Mouse (Mus musculus) stomach, embryonic 14.5 days (tissue): Measurements from ENCODE around the gene Fhl4. TPM values are rescaled to one million over a fixed set of nuclear protein-coding genes. Genes with fewer than 3 reads are reported as not detected.

Experiments used
- ATAC-seq: fragments of 200-750 bp; cut with Nextera tagmentation; 2 replicates; pipeline ENCODE4 v1.8.0; 2017; ENCODE audit warnings: low read depth, moderate TSS enrichment; ENCODE audit not compliant: insufficient number of reproducible peaks, insufficient read depth, low FRiP score
- H3K27ac ChIP-seq: fragments of 300-500 bp; sonication (generic); 2 replicates; pipeline ENCODE4 v1.5.1; 2014; ENCODE audit warnings: mild to moderate bottlenecking, low read length, moderate library complexity, mixed read lengths
- H3K27me3 ChIP-seq: fragments of 300-500 bp; sonication (generic); 2 replicates; pipeline ENCODE4 v1.6.1; 2014; ENCODE audit warnings: low read length, control low read depth, mixed read lengths; ENCODE audit not compliant: control insufficient read depth, insufficient read depth
- H3K36me3 ChIP-seq: fragments of 300-500 bp; sonication (generic); 2 replicates; pipeline ENCODE4 v1.6.1; 2014; ENCODE audit warnings: mild to moderate bottlenecking, control low read depth, low read length, moderate library complexity, mixed read lengths; ENCODE audit not compliant: control insufficient read depth, insufficient read depth
- H3K4me1 ChIP-seq: fragments of 300-500 bp; sonication (generic); 2 replicates; pipeline ENCODE4 v1.6.1; 2014; ENCODE audit warnings: low read length, control low read depth, mixed read lengths; ENCODE audit not compliant: control insufficient read depth, insufficient read depth
- H3K4me2 ChIP-seq: fragments of 300-500 bp; sonication (generic); replicated peaks from 2 replicates; pipeline ENCODE4 v1.6.1; 2014; ENCODE audit warnings: low read depth, low read length, control low read depth
- H3K4me3 ChIP-seq: fragments of 300-500 bp; sonication (generic); 2 replicates; pipeline ENCODE4 v1.5.1; 2014; ENCODE audit warnings: low read depth, low read length, control low read depth
- H3K9ac ChIP-seq: fragments of 300-500 bp; sonication (generic); replicated peaks from 2 replicates; pipeline ENCODE4 v1.6.1; 2014; ENCODE audit warnings: low read depth, mild to moderate bottlenecking, control low read depth, low read length, moderate library complexity, mixed read lengths
- H3K9me3 ChIP-seq: fragments of 300-500 bp; sonication (generic); 2 replicates; pipeline ENCODE4 v1.6.1; 2016; ENCODE audit warnings: low read depth, low read length, control low read depth; ENCODE audit not compliant: control insufficient read depth
- WGBS: fragments of 180-500 bp; shearing (Covaris S2); extraction: QIAGEN DNeasy Blood & Tissue Kit; methylation state at CpG from one replicate; pipeline ENCODE4 v1.1.7; 2014; 5-methylcytosine and 5-hydroxymethylcytosine counted together
- polyA plus RNA-seq: library from polyadenylated mRNA; unstranded; fragments of >200 nt; fragmentation: Nextera tagmentation; extraction: Ambion mirVana; gene quantifications from 2 replicates; pipeline ENCODE4 v1.2.1, GENCODE M21; 2014

Fhl4 gene
- polyA plus RNA-seq: 0.71 and 1.1 TPM in 2 replicates

DNA sequence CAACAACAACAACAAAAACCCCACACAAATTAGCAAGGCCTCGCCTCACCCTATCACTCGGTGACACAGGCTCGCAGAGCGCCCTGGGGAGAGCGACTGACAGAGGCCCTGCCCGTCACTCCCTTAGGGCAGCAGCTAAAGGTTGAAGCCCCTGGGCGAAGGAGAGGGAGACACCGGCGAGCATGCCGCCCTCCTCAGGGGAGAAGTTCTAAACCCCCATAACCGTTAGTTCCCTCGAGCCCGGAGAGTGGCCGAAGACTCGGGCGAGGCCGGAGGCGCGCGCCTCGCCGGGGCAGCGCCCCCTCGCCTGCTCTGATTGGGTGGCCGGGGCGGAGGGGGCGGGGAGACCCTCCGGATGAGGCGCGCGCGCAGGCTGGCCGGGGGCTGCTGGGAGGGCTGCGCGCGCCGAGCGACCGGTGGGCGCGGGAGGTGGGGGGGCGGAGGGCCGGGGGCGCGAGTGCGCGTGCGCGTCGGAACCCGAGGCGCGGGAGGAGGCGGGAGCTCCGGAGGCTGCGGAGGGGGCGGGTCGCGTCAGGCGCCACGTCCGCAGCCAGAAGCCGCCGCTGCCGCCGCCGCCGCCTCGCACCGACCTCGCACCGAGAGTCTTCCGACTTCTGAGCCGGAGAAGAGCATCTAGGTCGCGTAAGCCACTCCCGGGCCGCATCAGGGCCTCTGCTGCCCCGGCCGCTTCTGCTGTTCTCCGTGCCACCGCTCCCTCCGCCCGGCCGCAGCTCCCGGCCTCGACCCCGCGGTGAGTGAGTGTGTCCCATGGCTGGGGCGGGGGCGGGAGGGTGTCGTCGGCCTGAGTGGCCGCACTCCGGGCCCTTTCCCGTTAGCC lies at the start of gene Fhl4, which contains the start of gene Tmem263:
Fhl4 (minus strand) TSS at position 249 of the 838 bp plus-strand sequence.
Tmem263 (plus strand) TSS at position 381 of the 838 bp plus-strand sequence.
- Histone ChIP-seq H3K4me2 (peak within 1 kb of the TSS; percentile 91), H3K9ac (peak within 1 kb of the TSS; percentile 92), H3K4me1 (peaks cover 7% of the 10 kb centered on the region), H3K9me3 (no peaks in the 10 kb centered on the region), H3K36me3 (no peaks in the 10 kb centered on the region), H3K4me3 (peak within 1 kb of the TSS; percentile 93), H3K27me3 (no peaks in the 10 kb centered on the region), H3K27ac (peak within 1 kb of the TSS; percentile 76)
- peak; percentile 93 for ATAC-seq
- WGBS: under 1% methylated on average over 64 of the region's 96 CpGs

DNA sequence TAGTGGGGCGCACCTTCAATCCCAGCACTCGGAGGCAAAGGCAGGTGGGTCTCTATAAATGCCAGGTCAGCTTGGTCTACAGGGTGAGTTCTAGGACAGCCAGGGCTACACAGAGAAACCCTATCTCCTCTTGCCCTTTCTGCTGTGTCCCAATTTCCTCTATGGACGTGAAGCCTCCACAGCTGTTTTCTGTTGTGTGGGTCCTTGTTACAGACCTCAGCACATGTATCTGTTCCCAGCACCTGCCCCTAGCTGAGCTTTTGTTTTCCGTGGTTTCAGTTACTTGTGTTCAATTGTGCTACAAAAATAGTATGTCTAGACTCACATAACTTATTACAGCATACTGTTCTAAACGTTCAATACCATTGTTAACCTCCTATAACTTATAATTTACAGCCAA lies 46.9 kb upstream of the Fhl4 start:
- Histone ChIP-seq H3K4me2 (no peak overlapping the region), H3K27me3 (no peaks in the 10 kb centered on the region), H3K36me3 (peaks cover 15% of the 10 kb centered on the region), H3K9ac (no peak overlapping the region), H3K27ac (no peak overlapping the region), H3K9me3 (no peaks in the 10 kb centered on the region), H3K4me1 (no peaks in the 10 kb centered on the region), H3K4me3 (no peak overlapping the region)
- no peak for ATAC-seq
- 86% methylated on average over 5 of the region's 5 CpGs for WGBS

- Histone ChIP-seq H3K4me3 (no peak overlapping the region), H3K4me1 (no peaks in the 10 kb centered on the region), H3K27ac (no peak overlapping the region), H3K27me3 (no peaks in the 10 kb centered on the region), H3K36me3 (peaks cover 15% of the 10 kb centered on the region), H3K4me2 (no peak overlapping the region), H3K9ac (no peak overlapping the region), H3K9me3 (no peaks in the 10 kb centered on the region)
- 85% methylated on average over 14 of the region's 14 CpGs for WGBS
- no peak for ATAC-seq
These were observed 44.0 kb upstream of the Fhl4 start for GRCm38 (mm10) chr10:85146282-85146681.

- ATAC-seq: no peak
- WGBS: 56% methylated on average over 9 of the region's 9 CpGs
- Histone ChIP-seq H3K36me3 (peaks cover 7% of the 10 kb centered on the region; the same call in 1 of the 2 replicates), H3K4me1 (no peaks in the 10 kb centered on the region; the same call in 1 of the 2 replicates), H3K27ac (no peak overlapping the region), H3K27me3 (no peaks in the 10 kb centered on the region), H3K9ac (no peak overlapping the region), H3K4me2 (no peak overlapping the region), H3K4me3 (no peak overlapping the region), H3K9me3 (no peaks in the 10 kb centered on the region)
These were observed 39.2 kb upstream of the Fhl4 start for GRCm38 (mm10) chr10:85141465-85141864.

GRCm38 (mm10) chr10:85136573-85136972 lies 34.3 kb upstream of the Fhl4 start:
- 84% methylated on average over 6 of the region's 6 CpGs for whole genome bisulfite sequencing

DNA sequence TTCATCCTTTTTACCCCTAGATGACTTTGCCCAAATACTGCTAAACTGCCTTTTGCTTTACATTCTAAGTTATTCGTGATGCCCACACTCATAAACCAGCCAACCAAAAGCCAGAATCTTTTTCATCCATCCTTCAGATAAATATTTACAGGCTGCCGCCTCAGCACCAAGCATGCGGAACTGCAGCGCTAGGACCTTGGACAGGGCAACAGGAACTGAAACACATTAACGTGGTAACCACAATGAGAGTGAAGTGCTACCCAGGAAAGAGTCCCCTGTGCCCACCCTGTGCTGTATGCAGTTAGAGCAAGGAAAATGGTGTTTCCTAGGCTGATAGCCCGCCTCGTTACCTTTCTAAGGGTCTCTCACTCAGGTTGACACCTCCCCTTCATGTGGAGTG lies 26.2 kb upstream of the Fhl4 start:
- H3K4me2 ChIP-seq: peak overlapping the region; percentile 57
- no peaks in the 10 kb centered on the region for H3K27me3 ChIP-seq
- H3K36me3 ChIP-seq: no peaks in the 10 kb centered on the region
- WGBS: 17% methylated on average over 7 of the region's 7 CpGs
- H3K4me3 ChIP-seq: peak overlapping the region; percentile 66
- no peaks in the 10 kb centered on the region; the same call in 1 of the 2 replicates for H3K4me1 ChIP-seq
- H3K9ac ChIP-seq: no peak overlapping the region
- H3K9me3 ChIP-seq: no peaks in the 10 kb centered on the region
- no peak overlapping the region for H3K27ac ChIP-seq
- 0 out of 2 replicates have a peak, but pooled peaks have one; percentile 7 for ATAC-seq

More at GRCm38 (mm10) chr10:85136573-85136972, 34.3 kb upstream of the Fhl4 start:
- H3K4me1 ChIP-seq: no peaks in the 10 kb centered on the region; the same call in 1 of the 2 replicates
- ATAC-seq: no peak
- H3K36me3 ChIP-seq: no peaks in the 10 kb centered on the region; the same call in 1 of the 2 replicates
- no peaks in the 10 kb centered on the region for H3K9me3 ChIP-seq
- no peak overlapping the region for H3K4me3 ChIP-seq
- no peak overlapping the region for H3K9ac ChIP-seq
- no peak overlapping the region for H3K4me2 ChIP-seq
- no peak overlapping the region for H3K27ac ChIP-seq
- no peaks in the 10 kb centered on the region for H3K27me3 ChIP-seq

DNA sequence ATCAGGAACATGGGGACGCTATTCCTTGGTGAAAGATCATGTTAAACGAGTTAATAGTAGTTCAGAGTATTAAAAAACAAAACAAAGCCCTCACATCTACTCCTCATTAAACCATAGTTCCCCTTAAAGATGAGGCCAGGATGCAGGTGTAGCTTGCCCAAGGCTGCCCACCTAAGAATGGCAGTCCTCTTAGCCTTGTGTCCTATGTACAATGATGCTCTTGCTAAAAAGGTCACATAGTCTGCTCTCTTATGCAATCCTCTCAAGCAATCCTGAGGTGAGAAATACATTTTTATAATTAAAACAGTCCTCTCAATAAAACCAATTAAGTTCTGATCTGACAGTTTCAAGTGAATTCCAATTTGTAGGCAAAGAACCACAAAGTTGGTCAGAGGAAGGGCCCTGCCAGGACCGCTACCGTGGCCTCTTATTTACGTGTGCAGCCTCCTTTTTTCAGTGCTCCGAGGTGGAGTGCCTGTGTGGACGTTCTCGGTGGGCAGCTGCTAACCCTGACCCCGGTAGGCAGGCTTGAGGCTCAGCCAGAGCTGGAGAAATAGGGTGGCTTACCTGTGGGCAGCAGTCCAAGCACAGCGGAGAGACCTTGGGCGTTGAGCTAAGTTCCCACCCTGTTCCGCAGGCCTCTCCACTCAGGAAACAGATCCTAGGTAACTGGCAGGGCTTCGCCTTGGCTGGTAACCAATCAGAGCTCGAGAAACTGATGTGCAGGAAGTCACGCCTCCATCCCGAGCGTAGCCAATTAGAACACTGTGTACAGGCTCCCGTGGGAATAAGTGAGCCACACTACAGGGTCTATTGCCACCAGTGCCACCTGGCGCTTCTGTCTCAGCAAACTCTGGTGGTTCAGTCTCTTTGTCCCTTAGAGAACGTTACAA lies 25.3 kb upstream of the Fhl4 start, which contains the start of gene Mterf2:
Mterf2 (minus strand) TSS at position 633 of the 893 bp plus-strand sequence.
- peak within 1 kb of the TSS; percentile 55 for H3K9ac ChIP-seq
- no peaks in the 10 kb centered on the region for H3K27me3 ChIP-seq
- no peaks in the 10 kb centered on the region; the same call in 1 of the 2 replicates for H3K4me1 ChIP-seq
- peak; percentile 100 for ATAC-seq
- H3K4me3 ChIP-seq: peak within 1 kb of the TSS; percentile 66
- peak within 1 kb of the TSS; percentile 57 for H3K4me2 ChIP-seq
- no peak within 1 kb of the TSS for H3K27ac ChIP-seq
- no peaks in the 10 kb centered on the region for H3K9me3 ChIP-seq
- H3K36me3 ChIP-seq: no peaks in the 10 kb centered on the region
- 7% methylated on average over 20 of the region's 20 CpGs for WGBS

DNA sequence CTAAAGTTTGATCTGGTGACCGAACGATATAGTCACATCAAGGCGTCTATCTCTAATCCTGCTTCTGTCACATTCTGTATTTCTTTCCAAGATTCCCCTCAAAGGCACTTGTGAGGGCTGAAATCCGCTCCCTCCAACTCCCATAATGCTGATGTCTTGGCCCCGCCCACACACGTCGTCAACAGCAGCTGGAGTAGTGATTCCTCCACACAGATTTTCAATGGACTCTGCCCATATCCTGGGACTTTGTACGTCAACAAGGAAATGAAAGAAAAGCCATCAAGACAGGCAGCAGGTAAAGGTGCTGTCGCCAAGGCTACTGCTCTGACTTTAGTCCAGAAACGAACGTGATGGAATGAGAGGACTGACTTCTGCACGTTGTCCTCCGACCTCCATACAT lies 22.9 kb upstream of the Fhl4 start:
- no peaks in the 10 kb centered on the region for H3K27me3 ChIP-seq
- H3K9me3 ChIP-seq: no peaks in the 10 kb centered on the region
- H3K27ac ChIP-seq: no peak overlapping the region
- peaks cover 10% of the 10 kb centered on the region for H3K36me3 ChIP-seq
- WGBS: 86% methylated on average over 13 of the region's 13 CpGs
- H3K4me3 ChIP-seq: no peak overlapping the region
- H3K9ac ChIP-seq: no peak overlapping the region
- H3K4me2 ChIP-seq: no peak overlapping the region
- no peaks in the 10 kb centered on the region; the same call in 1 of the 2 replicates for H3K4me1 ChIP-seq
- ATAC-seq: no peak
